Mouse (Mus musculus): ENCODE measurements around the gene Trabd2b. TPM values are rescaled to one million over a fixed set of nuclear protein-coding genes. Genes with fewer than 3 reads are reported as not detected.

Trabd2b gene
- total RNA-seq, 1 experiment from 2014 or later, result 0.38 TPM

DNA sequence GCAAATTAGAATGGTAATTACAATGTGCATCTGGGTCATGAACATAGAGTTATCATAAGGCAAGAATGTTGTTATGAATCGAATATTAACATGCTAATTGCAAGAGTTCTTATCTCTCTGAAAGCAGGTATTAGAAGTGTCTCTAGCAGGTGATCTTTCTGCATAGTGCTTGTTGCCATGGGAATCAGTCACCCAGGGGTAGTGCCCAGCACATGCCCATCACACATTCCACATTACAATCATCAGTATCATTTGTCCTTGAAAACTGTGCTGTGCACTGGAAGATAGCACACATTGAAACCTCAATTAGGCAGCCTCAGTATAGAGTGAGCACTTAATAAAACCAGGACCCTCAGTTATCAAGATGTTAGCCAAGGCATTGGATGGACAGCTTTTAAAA is 26.9 kb downstream of the Trabd2b start:
- no peak for ATAC-seq (replicated peaks; ENCODE audit: insufficient number of reproducible peaks, low FRiP score, low TSS enrichment, poor library complexity, severe bottlenecking)

DNA sequence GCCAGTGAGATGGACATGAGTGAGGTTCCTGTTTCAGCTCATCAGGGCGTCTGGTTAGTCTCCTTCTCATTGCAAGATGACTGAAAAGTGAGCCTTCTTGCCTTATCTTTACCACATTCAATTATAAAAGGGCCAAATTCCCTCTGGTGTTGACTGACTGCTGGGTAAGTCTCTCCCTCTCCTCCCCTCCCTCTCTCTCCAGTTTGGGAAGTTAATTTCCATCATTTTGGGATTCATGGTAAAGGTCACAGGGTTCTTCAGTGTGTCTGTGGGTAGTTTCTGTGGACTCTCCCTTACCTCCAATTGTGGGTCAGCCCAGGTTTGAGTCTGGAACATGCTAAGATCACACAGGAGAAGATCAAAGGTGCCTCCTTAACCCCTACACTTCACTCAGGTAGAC is 28.2 kb downstream of the Trabd2b start:
- ATAC-seq (replicated peaks; ENCODE audit: insufficient number of reproducible peaks, low FRiP score, low TSS enrichment, poor library complexity, severe bottlenecking), result no peak

DNA sequence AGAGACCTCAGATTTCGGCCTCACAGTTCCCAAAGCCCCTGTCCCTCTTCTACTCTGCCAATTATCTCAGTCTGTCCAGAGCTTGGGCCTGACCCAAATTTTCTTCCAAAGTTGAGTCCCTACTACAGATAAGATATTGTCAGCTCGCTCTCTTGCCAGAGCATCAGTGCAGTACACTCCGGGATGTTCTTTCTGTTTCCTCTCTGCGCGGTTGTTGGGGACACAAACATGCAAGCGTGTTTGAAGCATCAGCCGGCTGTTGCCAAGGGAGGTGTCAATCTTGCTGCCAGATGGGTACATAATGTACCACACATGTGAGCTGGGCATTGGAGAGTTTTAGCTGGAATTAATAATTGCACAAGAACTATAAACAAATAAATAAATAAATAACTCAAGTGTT is 28.9 kb downstream of the Trabd2b start:
- no peak for ATAC-seq (replicated peaks; ENCODE audit: insufficient number of reproducible peaks, low FRiP score, low TSS enrichment, poor library complexity, severe bottlenecking)

DNA sequence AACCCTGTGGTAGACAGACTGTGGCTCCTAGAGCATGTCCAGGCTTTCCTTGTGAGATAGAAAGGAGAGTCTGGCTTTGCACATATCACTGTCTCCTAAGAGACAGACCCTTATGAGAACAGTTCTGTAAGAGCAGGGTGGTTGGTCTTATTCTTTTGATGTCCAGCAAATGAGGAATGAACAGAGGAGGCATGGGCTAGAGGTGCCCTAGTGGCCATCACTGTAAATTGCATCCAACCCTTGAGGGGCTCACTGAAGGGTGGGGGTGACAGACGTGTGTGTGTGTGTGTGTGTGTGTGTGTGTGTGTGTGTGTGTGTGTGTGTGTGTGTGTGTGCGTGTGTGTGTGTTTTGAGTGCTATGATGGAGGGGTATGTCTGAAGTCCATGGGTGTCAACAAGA is 32.2 kb downstream of the Trabd2b start:
- ATAC-seq (replicated peaks; ENCODE audit: insufficient number of reproducible peaks, low FRiP score, low TSS enrichment, poor library complexity, severe bottlenecking), result no peak

DNA sequence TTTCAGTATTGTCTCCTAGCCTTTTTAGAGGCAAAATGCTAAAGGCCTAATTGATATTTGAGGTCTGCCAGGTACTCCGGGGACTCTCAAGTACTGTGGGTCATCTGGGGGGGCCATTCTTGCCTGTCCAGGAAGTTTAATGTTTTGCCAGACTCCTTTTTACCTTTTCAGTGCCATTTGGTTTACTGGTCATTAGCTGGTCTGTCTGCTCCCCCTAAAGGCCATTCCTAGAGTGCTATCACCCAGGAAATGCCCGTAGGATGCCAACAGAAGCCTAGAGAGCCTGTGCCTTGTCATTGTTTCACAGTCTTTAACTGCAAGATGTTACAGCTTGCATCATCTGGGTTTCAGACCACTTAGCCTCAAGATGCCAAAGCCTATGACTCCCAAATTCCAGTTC is 35.7 kb downstream of the Trabd2b start:
- ATAC-seq (replicated peaks; ENCODE audit: insufficient number of reproducible peaks, low FRiP score, low TSS enrichment, poor library complexity, severe bottlenecking), result no peak

DNA sequence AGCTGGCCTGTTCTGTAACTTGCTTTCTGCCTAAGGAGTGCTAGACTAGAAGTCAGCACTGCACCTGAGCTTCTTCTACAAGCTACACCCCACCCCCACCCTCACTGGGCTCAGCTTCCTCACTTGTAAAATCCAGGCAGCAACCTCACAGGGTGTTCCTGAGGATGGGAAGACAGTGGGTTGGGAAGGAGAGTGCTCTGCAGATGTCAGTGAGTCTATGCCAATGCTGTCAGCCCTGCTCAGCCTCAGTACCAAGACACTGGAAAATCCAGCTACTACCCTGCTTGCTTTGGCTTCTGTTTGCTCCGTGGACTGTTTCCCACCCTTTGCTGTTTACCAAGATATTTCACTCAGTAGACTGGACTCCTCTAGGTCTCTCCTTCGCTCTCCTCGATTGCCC is 36.1 kb downstream of the Trabd2b start:
- ATAC-seq (replicated peaks; ENCODE audit: insufficient number of reproducible peaks, low FRiP score, low TSS enrichment, poor library complexity, severe bottlenecking), result no peak

DNA sequence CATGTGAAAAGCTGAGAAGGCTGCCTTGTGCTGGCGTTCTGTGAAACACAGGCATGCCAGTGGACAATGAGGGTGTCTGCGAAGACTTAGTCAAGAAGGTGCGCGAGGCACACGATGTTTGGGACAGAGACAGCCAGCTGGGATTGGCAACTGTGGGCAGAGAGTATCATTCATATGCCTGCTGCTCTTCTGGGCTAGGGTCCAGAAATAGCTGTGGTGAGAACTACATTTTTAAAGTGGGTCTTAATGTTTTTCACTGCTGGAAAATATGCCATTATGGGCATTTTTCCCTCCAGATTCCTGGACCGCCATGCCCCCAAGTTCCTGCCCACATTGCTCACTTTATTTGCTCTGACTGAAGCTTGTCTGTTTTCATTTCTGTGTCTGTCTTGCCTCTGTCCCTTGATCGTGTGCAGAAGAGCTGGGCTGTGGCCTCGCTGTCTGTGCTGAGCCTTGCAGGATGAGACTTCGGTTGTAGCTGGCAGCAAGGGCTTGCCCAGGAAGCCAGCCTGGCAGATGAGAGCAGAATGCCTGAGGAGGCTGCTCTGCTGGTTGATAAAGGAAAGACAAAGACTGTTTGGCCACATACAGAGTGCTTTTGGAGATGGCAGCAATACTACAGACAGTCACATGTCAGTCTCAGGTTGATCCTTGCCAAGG is 42.0 kb downstream of the Trabd2b start:
- ATAC-seq (replicated peaks; ENCODE audit: insufficient number of reproducible peaks, low FRiP score, low TSS enrichment, poor library complexity, severe bottlenecking), result no peak

DNA sequence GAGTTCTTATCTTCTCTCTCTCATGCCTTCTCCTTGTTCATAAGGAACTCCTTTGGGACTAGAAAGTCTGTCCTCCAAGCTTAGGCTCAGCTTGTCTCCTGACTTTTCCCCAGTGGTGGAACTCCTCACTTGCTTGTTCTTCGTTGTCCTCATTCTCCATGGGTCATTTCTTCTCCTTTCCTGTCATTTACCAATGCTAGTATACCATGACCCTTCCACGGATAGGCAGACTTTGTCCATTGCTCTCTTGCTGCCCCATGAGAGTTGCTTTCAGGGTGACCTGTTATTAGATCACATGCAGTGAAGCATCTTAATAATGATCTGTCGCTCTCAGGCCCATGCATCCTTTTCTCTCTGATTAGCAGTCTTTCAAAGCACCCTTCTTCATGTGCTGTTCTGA is 46.6 kb downstream of the Trabd2b start:
- ATAC-seq (replicated peaks; ENCODE audit: insufficient number of reproducible peaks, low FRiP score, low TSS enrichment, poor library complexity, severe bottlenecking), result no peak

DNA sequence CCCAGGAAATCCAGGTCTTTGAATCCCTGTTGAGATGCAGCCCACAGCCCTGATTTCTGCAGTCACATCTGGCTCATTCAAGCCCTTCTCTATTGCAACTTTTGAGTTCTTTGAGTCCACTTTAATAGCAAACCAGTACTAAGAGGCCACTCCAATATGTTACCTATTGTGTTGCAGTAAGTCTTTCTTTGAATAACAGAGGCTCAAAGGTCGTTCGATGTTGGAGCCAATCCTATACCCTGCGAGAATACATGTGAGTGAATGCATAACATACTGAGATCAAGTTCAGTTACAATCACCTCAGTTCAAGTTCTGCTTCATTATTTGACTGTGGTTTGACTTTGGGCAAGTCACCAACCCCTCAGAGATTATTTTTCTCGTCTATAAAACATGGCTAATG is 47.5 kb downstream of the Trabd2b start:
- ATAC-seq (replicated peaks; ENCODE audit: insufficient number of reproducible peaks, low FRiP score, low TSS enrichment, poor library complexity, severe bottlenecking), result no peak

DNA sequence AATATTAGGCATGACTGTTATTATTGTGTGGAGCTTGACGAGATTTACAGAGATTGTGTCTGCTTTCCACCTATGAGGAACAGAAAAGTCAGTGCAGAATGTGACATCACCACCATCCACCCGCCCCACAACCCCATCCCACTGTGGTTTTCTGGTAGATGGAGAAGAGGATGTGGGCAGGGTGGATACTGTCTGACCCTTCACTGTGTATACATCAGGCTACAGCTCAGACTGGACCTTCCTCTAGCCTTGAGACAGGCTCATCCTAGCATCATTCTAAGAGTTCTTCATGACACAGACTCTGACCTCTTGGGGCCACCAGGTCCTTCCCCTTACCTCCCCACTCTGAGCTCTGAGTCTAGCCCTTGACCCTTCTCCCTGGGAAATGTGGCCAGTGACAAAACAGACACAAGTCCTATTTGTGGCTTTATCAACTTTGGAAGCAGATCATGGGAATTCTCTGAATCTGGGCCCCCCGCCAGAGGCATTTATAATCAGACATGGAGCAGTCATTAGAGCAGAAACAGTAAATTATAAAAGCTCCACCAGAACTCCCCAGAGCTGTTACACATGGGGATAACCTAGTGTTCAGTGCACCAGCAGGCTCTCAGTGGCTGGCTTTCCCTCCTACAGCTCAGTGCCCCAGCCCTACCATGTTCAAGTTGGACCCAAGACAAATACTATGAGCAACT is 48.1 kb downstream of the Trabd2b start:
- ATAC-seq (replicated peaks; ENCODE audit: insufficient number of reproducible peaks, low FRiP score, low TSS enrichment, poor library complexity, severe bottlenecking), result no peak

DNA sequence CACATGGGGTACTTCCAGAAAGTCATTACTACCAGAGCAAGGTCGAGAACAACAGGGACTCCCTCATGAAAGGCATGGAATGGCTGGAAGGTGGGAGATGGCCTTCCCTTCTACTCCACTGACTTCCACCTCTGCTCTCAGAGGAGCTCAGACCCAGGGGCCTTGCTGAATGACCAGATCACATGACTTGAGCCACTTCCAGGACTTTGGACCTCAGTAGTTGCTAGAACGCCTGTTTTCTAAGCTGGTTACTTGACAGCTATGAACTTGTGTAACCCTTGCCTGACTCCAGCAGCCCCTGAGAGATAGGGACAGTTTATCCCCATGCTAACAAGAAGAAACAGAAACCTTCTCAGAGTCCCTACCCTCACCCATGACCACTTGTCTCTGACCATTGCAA is 50.6 kb downstream of the Trabd2b start:
- no peak for ATAC-seq (replicated peaks; ENCODE audit: insufficient number of reproducible peaks, low FRiP score, low TSS enrichment, poor library complexity, severe bottlenecking)

DNA sequence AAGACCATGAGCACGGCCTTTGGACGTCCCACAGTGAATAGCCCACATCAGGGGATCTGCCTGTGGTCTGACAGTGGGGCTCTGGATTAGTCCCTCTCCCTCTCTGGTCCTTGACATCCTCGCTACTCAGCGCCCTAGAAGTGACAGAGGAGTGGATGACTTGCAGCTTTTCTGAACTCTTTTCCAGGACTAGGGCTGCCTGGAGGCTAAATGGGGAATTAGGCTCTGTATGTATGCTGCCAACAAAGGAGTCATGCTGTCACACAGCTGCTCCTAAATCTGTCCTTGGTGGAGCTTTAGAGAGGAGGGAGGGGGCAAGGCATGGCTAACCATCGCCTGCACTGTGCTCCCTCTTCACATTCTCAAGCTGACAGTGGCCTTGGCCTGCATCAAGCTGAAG is 53.1 kb downstream of the Trabd2b start:
- ATAC-seq (replicated peaks; ENCODE audit: insufficient number of reproducible peaks, low FRiP score, low TSS enrichment, poor library complexity, severe bottlenecking), result no peak

DNA sequence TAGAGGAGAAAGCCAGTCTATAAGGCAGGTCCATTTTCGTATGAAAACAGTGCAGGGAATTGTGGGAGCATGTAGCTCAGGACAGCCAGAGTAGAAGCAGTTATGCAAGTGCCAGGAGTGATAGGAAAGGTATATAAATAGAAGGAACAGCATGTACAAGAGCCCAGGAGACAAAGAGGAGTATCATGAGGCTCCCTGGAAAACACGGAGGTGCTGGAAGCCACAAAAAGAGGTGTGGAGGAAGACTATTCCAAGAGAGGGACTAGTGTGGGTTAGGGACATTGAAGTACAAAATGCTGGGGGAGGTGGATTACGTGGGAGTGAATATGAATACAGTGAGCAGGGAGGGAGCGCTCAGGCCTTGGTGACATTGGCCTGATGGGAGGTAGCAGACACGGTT is 53.9 kb downstream of the Trabd2b start:
- no peak for ATAC-seq (replicated peaks; ENCODE audit: insufficient number of reproducible peaks, low FRiP score, low TSS enrichment, poor library complexity, severe bottlenecking)

DNA sequence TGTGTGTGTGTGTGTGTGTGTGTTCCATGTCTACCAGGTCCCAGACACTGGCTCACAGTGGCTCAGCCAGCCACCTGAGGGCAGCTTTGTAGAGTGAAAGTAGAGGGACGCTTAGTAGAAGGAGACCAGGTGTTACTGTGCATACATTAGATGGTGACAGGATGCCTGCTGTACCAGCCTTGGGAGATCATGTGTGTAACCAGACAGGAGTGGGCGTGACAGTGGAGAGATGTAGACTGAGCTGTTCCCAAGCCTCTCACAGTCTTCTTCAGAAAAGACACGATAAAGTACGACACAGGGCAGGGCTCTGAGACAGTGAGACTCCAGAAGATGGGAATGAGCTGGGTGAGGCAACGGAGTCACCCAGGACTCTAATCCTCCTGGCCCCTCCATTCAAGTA is 54.6 kb downstream of the Trabd2b start:
- ATAC-seq (replicated peaks; ENCODE audit: insufficient number of reproducible peaks, low FRiP score, low TSS enrichment, poor library complexity, severe bottlenecking), result no peak

DNA sequence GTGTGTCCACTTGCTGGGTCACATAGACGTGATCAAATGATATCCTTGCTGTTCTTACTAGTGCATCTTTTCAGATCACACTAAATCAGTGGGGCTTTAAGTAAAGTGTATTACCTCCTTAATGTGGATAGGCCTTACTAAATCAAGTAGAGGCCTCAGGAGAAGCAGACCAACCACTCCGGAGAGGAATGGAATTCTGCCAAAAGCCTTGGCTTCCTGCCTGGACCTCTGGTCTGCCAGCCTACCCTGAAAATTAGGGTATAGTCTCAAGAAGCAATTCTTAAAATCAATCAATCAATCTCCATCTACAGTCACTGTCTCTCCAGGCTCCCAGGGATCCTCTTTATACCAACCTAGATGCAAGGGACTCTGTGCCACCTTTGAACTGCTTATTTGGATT is 59.1 kb downstream of the Trabd2b start:
- no peak for ATAC-seq (replicated peaks; ENCODE audit: insufficient number of reproducible peaks, low FRiP score, low TSS enrichment, poor library complexity, severe bottlenecking)

DNA sequence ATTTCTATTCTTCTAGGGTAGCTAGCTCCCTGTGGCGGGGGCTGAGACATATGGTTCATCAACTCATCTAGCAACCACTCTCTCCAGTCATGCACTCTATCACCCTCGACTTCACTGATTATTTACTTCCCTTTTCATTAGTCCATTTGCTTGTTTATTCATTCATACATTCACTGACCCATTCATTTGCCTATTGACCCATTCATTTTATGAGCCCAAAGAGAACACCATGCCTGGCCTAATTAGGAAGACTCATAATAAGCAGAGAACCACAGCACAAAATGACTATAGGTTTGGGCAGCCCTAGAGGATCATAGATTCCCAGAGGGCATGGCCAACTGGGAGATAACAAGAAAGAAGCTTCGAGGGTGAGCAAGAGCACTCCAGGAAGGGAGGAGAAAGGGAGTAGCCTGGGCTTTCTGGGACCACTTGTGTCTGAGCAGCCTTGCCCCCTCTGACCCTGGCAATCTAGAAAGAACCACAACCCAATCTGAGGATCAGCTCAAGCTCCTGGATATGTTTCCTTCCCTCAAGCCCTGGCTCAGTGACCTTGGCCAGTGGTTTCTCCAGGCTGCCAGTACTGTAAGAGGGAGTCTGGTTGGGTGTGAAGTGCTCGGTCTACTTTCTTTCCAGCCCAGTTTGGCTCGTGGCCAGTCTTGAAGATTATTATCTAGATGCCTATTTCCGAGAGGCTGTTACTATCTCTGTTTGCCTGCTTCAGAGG is 61.0 kb downstream of the Trabd2b start:
- no peak for ATAC-seq (replicated peaks; ENCODE audit: insufficient number of reproducible peaks, low FRiP score, low TSS enrichment, poor library complexity, severe bottlenecking)

DNA sequence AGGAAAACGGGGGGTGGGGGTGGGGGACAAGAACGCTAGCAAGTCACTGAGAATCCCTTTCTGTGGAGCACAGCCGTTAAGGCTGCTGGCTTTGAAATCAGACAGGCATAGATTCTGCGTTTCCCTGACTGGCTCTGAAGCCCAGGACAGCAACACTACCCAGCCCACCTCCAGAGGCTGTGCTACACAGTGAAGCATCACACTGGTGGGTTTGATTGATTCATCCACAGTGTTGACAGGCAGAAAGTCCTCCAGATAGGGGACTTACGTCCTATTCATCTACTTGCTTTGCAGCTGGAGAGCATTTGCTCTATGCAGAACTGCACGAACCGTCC is 61.5 kb downstream of the Trabd2b start:
- ATAC-seq (replicated peaks; ENCODE audit: insufficient number of reproducible peaks, low FRiP score, low TSS enrichment, poor library complexity, severe bottlenecking), result no peak

DNA sequence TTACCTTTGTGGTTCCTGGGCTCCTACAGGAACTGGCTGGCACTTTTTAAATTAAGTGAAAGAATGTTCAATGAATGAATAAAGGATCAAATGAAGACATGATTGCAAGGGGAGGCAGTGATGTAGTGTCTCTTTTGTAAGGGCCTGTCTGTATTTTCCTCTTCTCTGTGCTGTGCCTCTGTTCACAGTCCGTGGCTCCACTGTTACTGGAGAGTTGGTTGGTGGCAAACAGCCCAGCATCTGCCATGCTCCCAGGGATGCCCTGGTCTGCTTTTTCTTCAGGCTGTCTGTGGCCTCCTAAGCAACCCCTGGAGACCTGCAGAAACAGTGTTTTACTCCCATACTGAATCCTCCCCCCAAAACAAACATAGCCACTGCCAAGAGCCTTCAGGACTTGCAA is 63.4 kb downstream of the Trabd2b start:
- ATAC-seq (replicated peaks; ENCODE audit: insufficient number of reproducible peaks, low FRiP score, low TSS enrichment, poor library complexity, severe bottlenecking), result no peak

DNA sequence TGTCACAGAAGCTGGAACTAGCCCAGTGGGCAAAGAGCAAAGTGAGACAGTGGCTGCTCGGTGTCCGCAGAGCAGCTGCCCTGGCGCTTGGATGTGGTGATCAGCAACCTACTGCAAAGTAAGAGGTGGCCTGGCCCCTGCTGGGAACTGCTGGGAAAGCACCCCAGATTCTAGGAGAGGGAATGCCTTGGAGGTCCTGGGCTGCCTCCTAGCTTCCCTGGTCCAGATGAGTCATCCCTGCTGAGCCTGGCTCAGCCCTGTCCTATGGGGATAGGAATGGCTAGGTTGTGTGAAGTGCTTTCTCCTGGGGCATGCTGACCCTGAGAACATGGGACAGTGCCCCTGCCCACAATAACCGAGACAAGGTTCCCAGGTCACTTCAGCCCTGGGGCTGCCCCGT is 65.6 kb downstream of the Trabd2b start:
- ATAC-seq (replicated peaks; ENCODE audit: insufficient number of reproducible peaks, low FRiP score, low TSS enrichment, poor library complexity, severe bottlenecking), result no peak

DNA sequence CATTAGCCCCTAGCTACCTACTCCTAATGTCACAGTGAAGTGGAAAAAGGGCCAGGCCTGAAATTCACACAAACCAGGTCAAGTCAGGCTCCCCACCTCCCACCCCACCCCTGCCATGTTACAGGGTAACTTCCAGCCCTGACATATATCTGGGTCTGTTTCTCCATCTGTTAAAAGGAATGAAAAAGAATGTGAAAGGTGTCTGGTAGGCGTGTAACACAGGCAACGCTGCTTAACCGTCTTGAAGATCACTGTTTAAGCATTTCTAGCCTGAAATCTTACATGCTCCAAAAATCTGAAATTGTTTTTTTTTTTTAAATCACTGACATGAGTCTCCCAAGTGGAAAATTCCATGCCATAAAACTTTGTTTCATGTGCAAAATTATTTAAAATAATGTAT is 69.8 kb downstream of the Trabd2b start:
- no peak for ATAC-seq (replicated peaks; ENCODE audit: insufficient number of reproducible peaks, low FRiP score, low TSS enrichment, poor library complexity, severe bottlenecking)
